Mouse (Mus musculus): ENCODE data around the gene Plcb2. TPM values are rescaled to one million over a fixed set of nuclear protein-coding genes. Genes with fewer than 3 reads are reported as not detected.

Gene Plcb2
- polyA plus RNA-seq, 1 experiment from 2014 or later = 0.36 TPM

GRCm38 (mm10) chr2:118671728-118672127 lies 56.5 kb downstream of the Plcb2 start:
- Histone ChIP-seq H3K9me3 (no peaks in the 10 kb centered on the region), H3K27ac (no peak overlapping the region), H3K4me3 (replicated peaks) (no peak overlapping the region), H3K9ac (no peak overlapping the region), H3K4me1 (peaks cover 8% of the 10 kb centered on the region), H3K4me2 (no peak overlapping the region), H3K36me3 (replicated peaks) (no peaks in the 10 kb centered on the region), H3K27me3 (peaks cover 57% of the 10 kb centered on the region)
- ATAC-seq (ENCODE audit: low FRiP score) = no peak
- 79% methylated on average over 1 of the region's 1 CpGs for WGBS

GRCm38 (mm10) chr2:118669785-118670184 lies 58.5 kb downstream of the Plcb2 start:
- no peak overlapping the region for H3K27ac ChIP-seq
- H3K4me1 ChIP-seq = peaks cover 7% of the 10 kb centered on the region
- WGBS = 44% methylated on average over 2 of the region's 2 CpGs
- H3K4me3 ChIP-seq (replicated peaks) = no peak overlapping the region
- no peaks in the 10 kb centered on the region for H3K36me3 ChIP-seq (replicated peaks)
- no peak for ATAC-seq (ENCODE audit: low FRiP score)
- no peak overlapping the region for H3K9ac ChIP-seq
- H3K27me3 ChIP-seq = peaks cover 45% of the 10 kb centered on the region
- no peak overlapping the region for H3K4me2 ChIP-seq
- H3K9me3 ChIP-seq = no peaks in the 10 kb centered on the region

- H3K9ac ChIP-seq = no peak overlapping the region
- no peak overlapping the region for H3K4me2 ChIP-seq
- H3K27ac ChIP-seq = no peak overlapping the region
- H3K27me3 ChIP-seq = peaks cover 43% of the 10 kb centered on the region
- H3K4me1 ChIP-seq = peaks cover 7% of the 10 kb centered on the region
- H3K9me3 ChIP-seq = no peaks in the 10 kb centered on the region
- no peaks in the 10 kb centered on the region for H3K36me3 ChIP-seq (replicated peaks)
- H3K4me3 ChIP-seq (replicated peaks) = no peak overlapping the region
- 73% methylated on average over 6 of the region's 6 CpGs for WGBS
- ATAC-seq (ENCODE audit: low FRiP score) = no peak
Observed at GRCm38 (mm10) chr2:118669245-118669644, 59.0 kb downstream of the Plcb2 start.

- no peak for ATAC-seq (ENCODE audit: low FRiP score)
- H3K27ac ChIP-seq = no peak overlapping the region
- peaks cover 47% of the 10 kb centered on the region for H3K27me3 ChIP-seq
- H3K4me2 ChIP-seq = no peak overlapping the region
- no peaks in the 10 kb centered on the region for H3K36me3 ChIP-seq (replicated peaks)
- 79% methylated on average over 5 of the region's 5 CpGs for WGBS
- H3K4me1 ChIP-seq = peaks cover 18% of the 10 kb centered on the region
- no peak overlapping the region for H3K9ac ChIP-seq
- H3K4me3 ChIP-seq (replicated peaks) = no peak overlapping the region
- H3K9me3 ChIP-seq = no peaks in the 10 kb centered on the region
Observed at GRCm38 (mm10) chr2:118667181-118667580, 61.1 kb downstream of the Plcb2 start.

- Histone ChIP-seq H3K36me3 (replicated peaks) (no peaks in the 10 kb centered on the region), H3K27ac (no peak overlapping the region), H3K9me3 (no peaks in the 10 kb centered on the region), H3K27me3 (peaks cover 48% of the 10 kb centered on the region), H3K4me2 (no peak overlapping the region), H3K4me1 (peaks cover 18% of the 10 kb centered on the region), H3K9ac (no peak overlapping the region), H3K4me3 (replicated peaks) (no peak overlapping the region)
- no peak for ATAC-seq (ENCODE audit: low FRiP score)
- WGBS = 82% methylated on average over 4 of the region's 4 CpGs
Observed at GRCm38 (mm10) chr2:118665616-118666015, 62.6 kb downstream of the Plcb2 start.

GRCm38 (mm10) chr2:118664975-118665516 lies 63.2 kb downstream of the Plcb2 start:
- H3K4me3 ChIP-seq (replicated peaks) = no peak overlapping the region
- no peaks in the 10 kb centered on the region for H3K36me3 ChIP-seq (replicated peaks)
- WGBS = 72% methylated on average over 3 of the region's 3 CpGs
- ATAC-seq (ENCODE audit: low FRiP score) = no peak
- H3K27me3 ChIP-seq = peaks cover 46% of the 10 kb centered on the region
- H3K9ac ChIP-seq = no peak overlapping the region
- H3K4me2 ChIP-seq = no peak overlapping the region
- no peak overlapping the region for H3K27ac ChIP-seq
- peaks cover 20% of the 10 kb centered on the region for H3K4me1 ChIP-seq
- H3K9me3 ChIP-seq = no peaks in the 10 kb centered on the region

GRCm38 (mm10) chr2:118663804-118664766 lies 64.2 kb downstream of the Plcb2 start:
- Histone ChIP-seq H3K36me3 (replicated peaks) (no peaks in the 10 kb centered on the region), H3K9me3 (no peaks in the 10 kb centered on the region), H3K27me3 (peaks cover 39% of the 10 kb centered on the region), H3K4me2 (peak overlapping the region; percentile 87), H3K4me3 (replicated peaks) (peak overlapping the region; percentile 51), H3K9ac (peak overlapping the region; percentile 59; the same call in 1 of the 2 replicates), H3K27ac (0 out of 2 replicates have a peak overlapping the region, but pooled peaks have one; percentile 19), H3K4me1 (peaks cover 24% of the 10 kb centered on the region)
- no peak; the same call in 1 of the 2 replicates for ATAC-seq (ENCODE audit: low FRiP score)
- 48% methylated on average over 19 of the region's 19 CpGs for WGBS

- H3K36me3 ChIP-seq (replicated peaks) = no peaks in the 10 kb centered on the region
- ATAC-seq (ENCODE audit: low FRiP score) = peak; percentile 54
- WGBS = 1% methylated on average over 37 of the region's 37 CpGs
- H3K27ac ChIP-seq = peak within 1 kb of the TSS; percentile 19; the same call in 1 of the 2 replicates
- peak within 1 kb of the TSS; percentile 87 for H3K4me2 ChIP-seq
- peak within 1 kb of the TSS; percentile 59 for H3K9ac ChIP-seq
- H3K27me3 ChIP-seq = peaks cover 39% of the 10 kb centered on the region
- no peaks in the 10 kb centered on the region for H3K9me3 ChIP-seq
- peaks cover 24% of the 10 kb centered on the region for H3K4me1 ChIP-seq
- peak within 1 kb of the TSS; percentile 51 for H3K4me3 ChIP-seq (replicated peaks)
Observed at GRCm38 (mm10) chr2:118662902-118663803, 65.1 kb downstream of the Plcb2 start, which contains the start of gene Pak6. Gene Pak6, plus strand, starts transcription at chr2:118663303.

- no peak overlapping the region for H3K9ac ChIP-seq
- H3K9me3 ChIP-seq = no peaks in the 10 kb centered on the region
- peaks cover 31% of the 10 kb centered on the region for H3K27me3 ChIP-seq
- no peak overlapping the region for H3K27ac ChIP-seq
- no peaks in the 10 kb centered on the region for H3K36me3 ChIP-seq (replicated peaks)
- no peak overlapping the region for H3K4me2 ChIP-seq
- no peak for ATAC-seq (ENCODE audit: low FRiP score)
- H3K4me1 ChIP-seq = peaks cover 26% of the 10 kb centered on the region
- 80% methylated on average over 9 of the region's 9 CpGs for WGBS
- no peak overlapping the region for H3K4me3 ChIP-seq (replicated peaks)
Observed at GRCm38 (mm10) chr2:118661891-118662290, 66.3 kb downstream of the Plcb2 start.

- Histone ChIP-seq H3K4me1 (peaks cover 32% of the 10 kb centered on the region), H3K9ac (peak overlapping the region; percentile 47; the same call in 1 of the 2 replicates), H3K4me3 (replicated peaks) (peak overlapping the region; percentile 33), H3K27ac (peak overlapping the region; percentile 61), H3K27me3 (peaks cover 27% of the 10 kb centered on the region), H3K4me2 (peak overlapping the region; percentile 57), H3K9me3 (no peaks in the 10 kb centered on the region), H3K36me3 (replicated peaks) (no peaks in the 10 kb centered on the region)
- under 1% methylated on average over 4 of the region's 4 CpGs for WGBS
- ATAC-seq (ENCODE audit: low FRiP score) = peak; percentile 86
Observed at GRCm38 (mm10) chr2:118659998-118660452, 68.2 kb downstream of the Plcb2 start.

GRCm38 (mm10) chr2:118659493-118659892 lies 68.7 kb downstream of the Plcb2 start:
- Histone ChIP-seq H3K4me1 (peaks cover 32% of the 10 kb centered on the region), H3K9me3 (no peaks in the 10 kb centered on the region), H3K4me3 (replicated peaks) (no peak overlapping the region; the same call in 1 of the 2 replicates), H3K9ac (peak overlapping the region; percentile 47; the same call in 1 of the 2 replicates), H3K4me2 (peak overlapping the region; percentile 57), H3K27ac (no peak overlapping the region), H3K36me3 (replicated peaks) (no peaks in the 10 kb centered on the region), H3K27me3 (peaks cover 24% of the 10 kb centered on the region)
- WGBS = 90% methylated on average over 12 of the region's 12 CpGs
- ATAC-seq (ENCODE audit: low FRiP score) = no peak

All from forebrain, embryonic 12.5 days (tissue).